Mouse (Mus musculus): ENCODE measurements at regions not wholly inside any gene's neighbourhood (a gene's known extent, or its start where the extent isn't known, plus 50 kb on each side); places are given as distances from the start of the nearest gene placed in this dataset.
"Not testable (repeated sequence)": the region's sequence is repeated elsewhere in the genome, so short reads cannot be mapped to it uniquely, and the experiment has no call there.

- TF ChIP-seq CTCF (IDR thresholded peaks at IDR 0.05; ENCODE audit: low read depth, low read length); EP300 (IDR thresholded peaks at IDR 0.05; ENCODE audit: insufficient read depth, low read depth, low read length): not testable (repeated sequence)
Measured at GRCm38 (mm10) chr16:93306140-93306539, 297.7 kb downstream of the Setd4 start.
